Mouse (Mus musculus) erythroblast, embryonic 14.5 days (primary cell): ENCODE results near the gene Pxmp2. TPM values are rescaled to one million over a fixed set of nuclear protein-coding genes. Genes with fewer than 3 reads are reported as not detected.
A peak's percentile ranks its signal among the peaks of the same experiment; 100 is the strongest.

Experiments
- H3K27me3 ChIP-seq: 2 replicates; pipeline ENCODE4 v1.6.1; 2012; ENCODE audit warnings: inconsistent platforms; ENCODE audit not compliant: control insufficient read depth
- H3K36me3 ChIP-seq: 2 replicates; pipeline ENCODE4 v1.6.1; 2012; ENCODE audit warnings: mild to moderate bottlenecking, inconsistent platforms; ENCODE audit not compliant: control insufficient read depth
- H3K4me1 ChIP-seq: 2 replicates; pipeline ENCODE4 v1.6.1; 2012; ENCODE audit warnings: inconsistent platforms; ENCODE audit not compliant: control insufficient read depth
- H3K4me3 ChIP-seq: replicated peaks from 2 replicates; pipeline ENCODE3; 2012; ENCODE audit warnings: moderate library complexity, mild to moderate bottlenecking, inconsistent platforms
- H3K9me3 ChIP-seq: 2 replicates; pipeline ENCODE4 v1.6.1; 2012; ENCODE audit warnings: low read length, inconsistent platforms, mixed read lengths; ENCODE audit not compliant: control insufficient read depth
- GATA1 ChIP-seq: IDR thresholded peaks from 2 replicates; pipeline ENCODE4 v1.6.1; 2012; ENCODE audit warnings: low read length, inconsistent platforms, mixed read lengths
- TAL1 ChIP-seq: IDR thresholded peaks from 3 replicates; pipeline ENCODE4 v1.6.1; 2012; ENCODE audit warnings: low read length, inconsistent platforms, mixed read lengths
- polyA plus RNA-seq: library from polyadenylated mRNA; stranded (reverse); fragments of >175 nt; gene quantifications from 2 replicates; pipeline ENCODE4 v1.2.3, GENCODE M21; 2012

Pxmp2 gene
- polyA plus RNA-seq, 1 experiment, result 2.8 TPM

- H3K9me3 ChIP-seq, result no peaks in the 10 kb centered on the region
- TF ChIP-seq GATA1, result no peak
- TF ChIP-seq TAL1, result no peak
- H3K27me3 ChIP-seq, result no peaks in the 10 kb centered on the region
- H3K4me3 ChIP-seq, result peak overlapping the region; percentile 90
- H3K36me3 ChIP-seq, result peaks cover 43% of the 10 kb centered on the region
- H3K4me1 ChIP-seq, result peaks cover 40% of the 10 kb centered on the region
Measured at GRCm38 (mm10) chr5:110285156-110285555, 830 bp downstream of the Pxmp2 start.

GRCm38 (mm10) chr5:110284536-110284935 lies 1.4 kb downstream of the Pxmp2 start:
- peaks cover 39% of the 10 kb centered on the region for H3K4me1 ChIP-seq
- peaks cover 37% of the 10 kb centered on the region for H3K36me3 ChIP-seq
- no peaks in the 10 kb centered on the region for H3K9me3 ChIP-seq
- peak overlapping the region; percentile 90 for H3K4me3 ChIP-seq
- H3K27me3 ChIP-seq, result no peaks in the 10 kb centered on the region
- TF ChIP-seq TAL1, result no peak
- peak; percentile 67 for TF ChIP-seq GATA1

- H3K36me3 ChIP-seq, result peaks cover 30% of the 10 kb centered on the region
- no peak overlapping the region for H3K4me3 ChIP-seq
- no peaks in the 10 kb centered on the region for H3K9me3 ChIP-seq
- no peaks in the 10 kb centered on the region for H3K27me3 ChIP-seq
- TF ChIP-seq GATA1 (no peak), TAL1 (no peak)
- peaks cover 31% of the 10 kb centered on the region for H3K4me1 ChIP-seq
Measured at GRCm38 (mm10) chr5:110281984-110282383, 4.0 kb downstream of the Pxmp2 start.

- H3K9me3 ChIP-seq, result no peaks in the 10 kb centered on the region
- peaks cover 45% of the 10 kb centered on the region for H3K36me3 ChIP-seq
- no peak overlapping the region for H3K4me3 ChIP-seq
- no peak for TF ChIP-seq GATA1
- TF ChIP-seq TAL1, result no peak
- H3K27me3 ChIP-seq, result no peaks in the 10 kb centered on the region
- peaks cover 43% of the 10 kb centered on the region for H3K4me1 ChIP-seq
Measured at GRCm38 (mm10) chr5:110276910-110277309, 9.1 kb downstream of the Pxmp2 start.

- Histone ChIP-seq H3K27me3 (no peaks in the 10 kb centered on the region), H3K4me1 (peaks cover 43% of the 10 kb centered on the region), H3K9me3 (no peaks in the 10 kb centered on the region), H3K4me3 (no peak overlapping the region), H3K36me3 (peaks cover 45% of the 10 kb centered on the region)
- TF ChIP-seq GATA1 (no peak), TAL1 (no peak)
Measured at GRCm38 (mm10) chr5:110276391-110276790, 9.6 kb downstream of the Pxmp2 start.

GRCm38 (mm10) chr5:110274846-110275245 lies 11.1 kb downstream of the Pxmp2 start:
- H3K4me3 ChIP-seq, result no peak overlapping the region
- H3K9me3 ChIP-seq, result no peaks in the 10 kb centered on the region
- H3K27me3 ChIP-seq, result no peaks in the 10 kb centered on the region
- H3K36me3 ChIP-seq, result peaks cover 33% of the 10 kb centered on the region
- TF ChIP-seq GATA1 (no peak), TAL1 (no peak)
- peaks cover 48% of the 10 kb centered on the region for H3K4me1 ChIP-seq

GRCm38 (mm10) chr5:110274147-110274546 lies 11.8 kb downstream of the Pxmp2 start:
- Histone ChIP-seq H3K27me3 (no peaks in the 10 kb centered on the region), H3K36me3 (peaks cover 33% of the 10 kb centered on the region), H3K4me1 (peaks cover 51% of the 10 kb centered on the region), H3K4me3 (no peak overlapping the region), H3K9me3 (no peaks in the 10 kb centered on the region)
- no peak for TF ChIP-seq GATA1
- peak; percentile 37; the same call in 1 of the 3 replicates for TF ChIP-seq TAL1

- TF ChIP-seq TAL1, result no peak
- no peak for TF ChIP-seq GATA1
- Histone ChIP-seq H3K4me1 (peaks cover 54% of the 10 kb centered on the region), H3K4me3 (no peak overlapping the region)
Measured at GRCm38 (mm10) chr5:110270242-110270641, 15.7 kb downstream of the Pxmp2 start.

GRCm38 (mm10) chr5:110269141-110270101 lies 16.6 kb downstream of the Pxmp2 start, which contains the start of gene Pgam5:
Gene Pgam5 (minus strand): TSS chr5:110269913.
- Histone ChIP-seq H3K36me3 (peaks cover 40% of the 10 kb centered on the region), H3K4me3 (peak within 1 kb of the TSS; percentile 98), H3K27me3 (no peaks in the 10 kb centered on the region), H3K4me1 (peaks cover 45% of the 10 kb centered on the region), H3K9me3 (no peaks in the 10 kb centered on the region)
- no peak for TF ChIP-seq GATA1
- TF ChIP-seq TAL1, result no peak

More at GRCm38 (mm10) chr5:110270242-110270641, 15.7 kb downstream of the Pxmp2 start:
- Histone ChIP-seq H3K9me3 (no peaks in the 10 kb centered on the region), H3K36me3 (peaks cover 32% of the 10 kb centered on the region), H3K27me3 (no peaks in the 10 kb centered on the region)
